Mouse (Mus musculus): ENCODE data around the gene F13b. TPM values are rescaled to one million over a fixed set of nuclear protein-coding genes. Genes with fewer than 3 reads are reported as not detected.

F13b gene
- polyA plus RNA-seq (2015; fragmentation: Nextera tagmentation; extraction: Ambion mirVana) = 119 and 125 TPM in 2 replicates

GRCm38 (mm10) chr1:139501258-139501752 lies at the start of gene F13b:
TSS of gene F13b (plus strand) at chr1:139501702.
- no peaks in the 10 kb centered on the region for H3K9me3 ChIP-seq (ENCODE audit: low read length)
- H3K4me1 ChIP-seq (ENCODE audit: insufficient read depth) = no peaks in the 10 kb centered on the region; the same call in 1 of the 2 replicates
- TF ChIP-seq EP300 (IDR thresholded peaks at IDR 0.05; ENCODE audit: low read depth) = 0 out of 2 replicates have a peak, but pooled peaks have one; percentile 15
- no peak for TF ChIP-seq CTCF (IDR thresholded peaks at IDR 0.05; ENCODE audit: low read depth)
- ATAC-seq (peak; percentile 93), DNase-seq (no peak)
- H3K9ac ChIP-seq (replicated peaks) = no peak within 1 kb of the TSS
- peak within 1 kb of the TSS; percentile 86 for H3K27ac ChIP-seq (ENCODE audit: low read depth)
- H3K4me3 ChIP-seq (ENCODE audit: low read depth, low read length) = peak within 1 kb of the TSS; percentile 35
- whole genome bisulfite sequencing (ENCODE audit: insufficient replicate concordance) = 52% methylated on average over 3 of the region's 3 CpGs
- H3K4me2 ChIP-seq (ENCODE audit: low read depth, low read length) = peak within 1 kb of the TSS; percentile 52
- H3K27me3 ChIP-seq (ENCODE audit: insufficient read depth, low read length) = no peaks in the 10 kb centered on the region
- no peaks in the 10 kb centered on the region for H3K36me3 ChIP-seq (replicated peaks; ENCODE audit: insufficient read depth, low read length)

- TF ChIP-seq CTCF (IDR thresholded peaks at IDR 0.05; ENCODE audit: low read depth) = no peak
- no peak for TF ChIP-seq EP300 (IDR thresholded peaks at IDR 0.05; ENCODE audit: low read depth)
- peak within 1 kb of the TSS; percentile 62 for H3K27ac ChIP-seq (ENCODE audit: low read depth)
- H3K36me3 ChIP-seq (replicated peaks; ENCODE audit: insufficient read depth, low read length) = peaks cover 21% of the 10 kb centered on the region
- DNase-seq = peak; percentile 92
- peak; percentile 98 for ATAC-seq
- peak within 1 kb of the TSS; percentile 82 for H3K4me2 ChIP-seq (ENCODE audit: low read depth, low read length)
- H3K4me3 ChIP-seq (ENCODE audit: low read depth, low read length) = peak within 1 kb of the TSS; percentile 74
- no peaks in the 10 kb centered on the region for H3K27me3 ChIP-seq (ENCODE audit: insufficient read depth, low read length)
- H3K4me1 ChIP-seq (ENCODE audit: insufficient read depth) = peaks cover 4% of the 10 kb centered on the region
- H3K9ac ChIP-seq (replicated peaks) = peak within 1 kb of the TSS; percentile 80
- WGBS (ENCODE audit: insufficient replicate concordance) = under 1% methylated on average over 65 of the region's 65 CpGs
- H3K9me3 ChIP-seq (ENCODE audit: low read length) = no peaks in the 10 kb centered on the region
These were observed 46.9 kb upstream of the F13b start, which contains the start of gene Aspm for GRCm38 (mm10) chr1:139454340-139455225. TSS of gene Aspm (plus strand) at chr1:139454772.

- H3K4me3 ChIP-seq (ENCODE audit: low read depth, low read length) = peak overlapping the region; percentile 74
- H3K36me3 ChIP-seq (replicated peaks; ENCODE audit: insufficient read depth, low read length) = peaks cover 21% of the 10 kb centered on the region
- ATAC-seq (peak; percentile 19), DNase-seq (no peak)
- H3K4me2 ChIP-seq (ENCODE audit: low read depth, low read length) = peak overlapping the region; percentile 82
- under 1% methylated on average over 17 of the region's 17 CpGs for WGBS (ENCODE audit: insufficient replicate concordance)
- TF ChIP-seq CTCF (IDR thresholded peaks at IDR 0.05; ENCODE audit: low read depth) (no peak), EP300 (IDR thresholded peaks at IDR 0.05; ENCODE audit: low read depth) (no peak)
- peak overlapping the region; percentile 62 for H3K27ac ChIP-seq (ENCODE audit: low read depth)
- no peaks in the 10 kb centered on the region for H3K9me3 ChIP-seq (ENCODE audit: low read length)
- peaks cover 4% of the 10 kb centered on the region for H3K4me1 ChIP-seq (ENCODE audit: insufficient read depth)
- peak overlapping the region; percentile 80 for H3K9ac ChIP-seq (replicated peaks)
- no peaks in the 10 kb centered on the region for H3K27me3 ChIP-seq (ENCODE audit: insufficient read depth, low read length)
These were observed 46.2 kb upstream of the F13b start for GRCm38 (mm10) chr1:139455226-139455869.

GRCm38 (mm10) chr1:139460807-139461206 lies 40.7 kb upstream of the F13b start:
- 66% methylated on average over 5 of the region's 5 CpGs for WGBS (ENCODE audit: insufficient replicate concordance)

GRCm38 (mm10) chr1:139465936-139466335 lies 35.6 kb upstream of the F13b start:
- ATAC-seq (peak; percentile 77), DNase-seq (no peak)
- no peaks in the 10 kb centered on the region for H3K27me3 ChIP-seq (ENCODE audit: insufficient read depth, low read length)
- H3K9ac ChIP-seq (replicated peaks) = no peak overlapping the region
- H3K4me3 ChIP-seq (ENCODE audit: low read depth, low read length) = no peak overlapping the region
- WGBS (ENCODE audit: insufficient replicate concordance) = 64% methylated on average over 11 of the region's 11 CpGs
- H3K27ac ChIP-seq (ENCODE audit: low read depth) = no peak overlapping the region
- no peak overlapping the region for H3K4me2 ChIP-seq (ENCODE audit: low read depth, low read length)
- TF ChIP-seq CTCF (IDR thresholded peaks at IDR 0.05; ENCODE audit: low read depth) = no peak
- TF ChIP-seq EP300 (IDR thresholded peaks at IDR 0.05; ENCODE audit: low read depth) = no peak
- H3K36me3 ChIP-seq (replicated peaks; ENCODE audit: insufficient read depth, low read length) = peaks cover 60% of the 10 kb centered on the region
- no peaks in the 10 kb centered on the region for H3K9me3 ChIP-seq (ENCODE audit: low read length)
- no peaks in the 10 kb centered on the region for H3K4me1 ChIP-seq (ENCODE audit: insufficient read depth)

More at GRCm38 (mm10) chr1:139460807-139461206, 40.7 kb upstream of the F13b start:
- TF ChIP-seq EP300 (IDR thresholded peaks at IDR 0.05; ENCODE audit: low read depth) = no peak
- no peak for TF ChIP-seq CTCF (IDR thresholded peaks at IDR 0.05; ENCODE audit: low read depth)
- no peak overlapping the region; the same call in 1 of the 2 replicates for H3K9ac ChIP-seq (replicated peaks)
- H3K9me3 ChIP-seq (ENCODE audit: low read length) = no peaks in the 10 kb centered on the region
- peaks cover 4% of the 10 kb centered on the region; the same call in 1 of the 2 replicates for H3K4me1 ChIP-seq (ENCODE audit: insufficient read depth)
- DNase-seq = no peak
- no peaks in the 10 kb centered on the region for H3K27me3 ChIP-seq (ENCODE audit: insufficient read depth, low read length)
- no peak overlapping the region for H3K27ac ChIP-seq (ENCODE audit: low read depth)
- peak overlapping the region; percentile 22; the same call in 1 of the 2 replicates for H3K4me2 ChIP-seq (ENCODE audit: low read depth, low read length)
- peak overlapping the region; percentile 8; the same call in 1 of the 2 replicates for H3K4me3 ChIP-seq (ENCODE audit: low read depth, low read length)
- ATAC-seq = no peak
- peaks cover 59% of the 10 kb centered on the region for H3K36me3 ChIP-seq (replicated peaks; ENCODE audit: insufficient read depth, low read length)

GRCm38 (mm10) chr1:139478898-139479297 lies 22.6 kb upstream of the F13b start:
- no peaks in the 10 kb centered on the region for H3K4me1 ChIP-seq (ENCODE audit: insufficient read depth)
- TF ChIP-seq CTCF (IDR thresholded peaks at IDR 0.05; ENCODE audit: low read depth) (no peak), EP300 (IDR thresholded peaks at IDR 0.05; ENCODE audit: low read depth) (no peak)
- peaks cover 75% of the 10 kb centered on the region for H3K36me3 ChIP-seq (replicated peaks; ENCODE audit: insufficient read depth, low read length)
- no peaks in the 10 kb centered on the region for H3K27me3 ChIP-seq (ENCODE audit: insufficient read depth, low read length)
- H3K4me2 ChIP-seq (ENCODE audit: low read depth, low read length) = no peak overlapping the region
- H3K4me3 ChIP-seq (ENCODE audit: low read depth, low read length) = no peak overlapping the region
- H3K9me3 ChIP-seq (ENCODE audit: low read length) = no peaks in the 10 kb centered on the region
- H3K9ac ChIP-seq (replicated peaks) = no peak overlapping the region
- no peak for DNase-seq
- no peak overlapping the region for H3K27ac ChIP-seq (ENCODE audit: low read depth)
- WGBS (ENCODE audit: insufficient replicate concordance) = 91% methylated on average over 11 of the region's 11 CpGs
- no peak for ATAC-seq
